Mouse (Mus musculus) stomach, postnatal 0 days (tissue): ENCODE results near the gene Gm6583.

Experiments
- CTCF ChIP-seq: IDR thresholded peaks from 2 replicates; pipeline ENCODE4 v1.5.1; 2016; ENCODE audit warnings: antibody characterized with exemption, low read depth, mild to moderate bottlenecking, moderate library complexity
- EP300 ChIP-seq: optimal IDR thresholded peaks from 2 replicates; pipeline ENCODE3; 2016; ENCODE audit warnings: antibody characterized with exemption

DNA sequence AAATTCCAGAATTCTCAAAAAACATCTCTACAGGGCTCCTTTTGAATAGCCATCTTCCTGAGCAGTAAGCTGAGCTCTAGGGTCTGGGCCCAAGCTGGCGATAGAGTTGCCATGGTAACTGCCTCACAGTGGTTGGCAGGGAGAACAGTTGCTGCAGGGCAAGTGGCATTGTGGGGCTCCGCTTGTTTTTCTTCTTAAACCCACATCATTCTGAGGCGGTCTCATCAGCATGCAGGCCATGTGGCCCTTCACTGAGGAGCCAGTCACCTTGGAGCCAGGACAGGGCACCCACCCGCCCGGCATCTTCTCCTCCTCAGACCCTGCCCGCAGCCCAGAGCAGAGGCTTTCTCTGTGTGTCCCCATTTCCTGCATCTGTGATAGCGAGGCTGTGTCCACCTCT, 16.1 kb upstream of the Gm6583 start:
- TF ChIP-seq EP300 (no peak), CTCF (no peak)
